Mouse (Mus musculus): ENCODE measurements around the gene Slc43a1.

Slc43a1 gene

DNA sequence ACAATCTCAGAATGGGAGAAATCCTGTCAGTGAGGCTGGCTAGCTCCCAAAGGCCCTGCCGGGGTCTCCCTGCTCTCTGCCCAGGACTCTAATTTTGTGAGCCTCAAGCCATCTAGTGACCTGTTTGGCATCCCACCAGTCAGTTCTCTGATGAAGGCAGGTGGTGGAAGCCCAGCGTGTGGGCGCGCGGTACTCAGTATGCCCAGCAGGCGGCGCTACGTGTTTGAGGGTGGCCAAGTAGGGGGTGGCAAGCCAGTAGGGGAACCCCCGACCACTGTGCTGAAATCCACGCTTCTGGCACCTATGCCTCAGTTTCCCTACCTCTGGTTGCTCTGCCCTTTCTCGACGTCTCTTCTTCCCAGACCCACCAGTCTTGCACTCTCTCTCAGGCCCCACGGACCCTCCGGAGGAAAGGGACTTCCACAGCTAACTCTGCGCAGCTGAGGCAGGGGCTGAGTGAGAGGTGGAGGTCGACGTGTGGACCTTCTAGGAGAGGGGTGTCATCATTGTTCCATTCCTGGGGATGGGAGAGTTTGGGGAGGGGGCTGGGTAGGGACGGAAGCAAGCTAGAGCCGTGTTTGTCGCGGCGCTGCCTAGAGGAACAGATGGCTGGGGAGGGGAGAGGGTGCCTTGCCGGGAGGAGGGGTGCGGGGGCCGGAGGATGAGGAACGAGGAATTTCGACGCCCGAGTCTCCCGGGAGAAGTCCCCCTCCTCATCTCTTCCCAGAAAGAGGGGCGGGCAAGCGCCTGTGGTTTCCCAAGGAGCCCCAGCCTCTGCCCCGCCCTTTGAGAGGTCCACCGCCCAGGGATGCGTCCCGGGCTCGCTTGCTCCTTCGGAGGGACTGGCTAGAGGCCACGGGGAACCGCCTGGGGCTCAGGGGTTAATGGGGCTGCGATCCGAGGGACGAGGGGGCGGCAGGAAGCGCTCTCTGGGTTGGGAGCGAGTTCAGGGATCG is 27.2 kb downstream of the Slc43a1 start:
- in situ Hi-C loops (cut with MboI, MseI) = no loop called here

- in situ Hi-C loops (cut with MboI, MseI) = no loop called here
Observed at GRCm38 (mm10) chr2:84868521-84868943, 29.9 kb downstream of the Slc43a1 start.

DNA sequence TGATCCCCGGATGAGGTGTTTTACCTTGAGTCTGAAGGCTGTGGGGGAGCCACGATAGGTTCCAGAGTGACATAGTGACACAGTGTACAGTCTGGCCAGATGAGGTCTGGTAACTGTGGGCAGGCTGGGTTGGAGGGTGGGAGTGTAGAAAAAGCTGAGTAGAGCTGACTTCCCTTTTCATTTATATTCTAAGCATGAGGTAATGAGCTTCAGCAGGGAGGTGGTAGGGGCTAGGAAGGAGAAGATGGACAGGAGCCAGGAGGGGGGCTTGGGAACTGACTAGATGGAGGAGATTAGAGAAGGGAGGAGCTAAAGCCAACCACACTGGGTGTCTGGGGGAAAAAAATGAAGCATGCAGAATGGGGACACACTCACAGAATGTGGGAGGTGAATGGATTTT is 30.3 kb downstream of the Slc43a1 start:
- in situ Hi-C loops (cut with MboI, MseI) = no loop called here

DNA sequence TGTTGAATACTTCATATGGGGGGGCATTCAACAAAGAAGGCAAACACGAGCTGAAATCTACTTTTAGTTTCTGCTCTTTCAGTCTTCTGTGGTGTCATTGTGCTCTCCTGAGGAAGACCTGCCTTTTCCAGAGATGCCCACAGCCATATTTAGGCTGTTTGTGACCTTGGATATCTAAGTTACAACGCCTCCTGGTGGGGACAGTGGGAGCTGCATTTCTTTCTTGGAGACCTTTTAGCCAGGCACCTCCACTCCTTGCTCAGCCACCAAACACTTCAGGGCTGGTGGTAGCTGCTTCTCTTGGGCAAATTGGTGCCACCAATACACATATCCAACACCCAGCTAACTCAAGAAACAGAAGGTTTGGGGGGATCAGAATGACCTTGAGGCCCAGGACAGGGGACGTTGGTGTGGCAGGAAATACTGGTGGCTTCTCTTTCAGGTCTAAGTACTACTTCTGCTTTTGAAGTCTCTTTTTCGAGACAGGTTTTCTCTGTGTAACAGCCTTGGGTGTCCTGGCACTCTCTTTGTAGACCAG is 32.0 kb downstream of the Slc43a1 start:
- in situ Hi-C loops (cut with MboI, MseI) = no loop called here

GRCm38 (mm10) chr2:84872105-84872716 is 33.6 kb downstream of the Slc43a1 start:
- in situ Hi-C loops (cut with MboI, MseI) = no loop called here

DNA sequence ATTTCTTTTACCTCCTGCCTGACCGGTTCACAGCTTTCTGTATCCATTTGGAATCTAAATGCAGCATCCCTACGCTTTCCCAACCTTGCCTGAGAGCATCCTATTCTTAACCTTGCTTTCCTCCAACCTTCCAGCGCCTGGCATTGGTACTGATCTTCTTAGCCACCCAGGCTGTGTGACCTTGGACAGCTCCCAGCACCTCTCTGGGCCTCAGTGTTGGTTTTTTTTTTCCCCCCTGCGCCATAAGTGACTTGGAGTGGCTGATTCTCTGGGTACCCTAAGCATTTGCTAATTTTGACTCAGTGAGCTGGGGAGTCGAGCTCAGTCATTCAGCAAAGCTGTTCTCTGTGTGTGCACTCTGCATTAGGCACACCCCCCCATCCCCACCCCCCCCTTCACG is 37.2 kb downstream of the Slc43a1 start:
- in situ Hi-C loops (cut with MboI, MseI) = no loop called here

DNA sequence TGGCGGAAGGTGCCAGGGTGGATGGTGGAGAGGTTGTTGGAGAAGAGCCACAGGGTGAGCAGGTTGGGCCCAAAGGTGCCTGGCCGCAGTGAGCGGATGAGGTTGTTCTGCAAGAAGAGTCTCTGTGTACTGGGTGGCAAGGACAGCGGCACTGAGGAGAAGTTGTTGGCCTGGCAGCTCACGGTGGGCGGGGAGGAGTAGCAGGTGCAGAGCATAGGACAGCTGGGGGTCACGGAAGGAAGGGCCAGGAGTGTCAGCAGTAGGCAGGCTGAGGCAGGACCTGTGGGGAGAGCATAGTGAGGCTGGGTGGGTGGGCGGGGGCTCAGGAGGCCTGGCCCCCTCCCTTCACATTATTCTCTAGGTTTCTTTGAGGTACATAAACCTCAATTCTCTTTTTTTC is 41.9 kb downstream of the Slc43a1 start:
- in situ Hi-C loops (cut with MboI, MseI) = no loop called here

- in situ Hi-C loops (cut with MboI, MseI) = no loop called here
Observed at GRCm38 (mm10) chr2:84882606-84883005, 44.0 kb downstream of the Slc43a1 start.

- in situ Hi-C loops (cut with MboI, MseI) = no loop called here
Observed at GRCm38 (mm10) chr2:84883084-84883483, 44.4 kb downstream of the Slc43a1 start.

GRCm38 (mm10) chr2:84883530-84883929 is 44.9 kb downstream of the Slc43a1 start:
- in situ Hi-C loops (cut with MboI, MseI) = no loop called here

GRCm38 (mm10) chr2:84883942-84884341 is 45.3 kb downstream of the Slc43a1 start:
- in situ Hi-C loops (cut with MboI, MseI) = no loop called here

DNA sequence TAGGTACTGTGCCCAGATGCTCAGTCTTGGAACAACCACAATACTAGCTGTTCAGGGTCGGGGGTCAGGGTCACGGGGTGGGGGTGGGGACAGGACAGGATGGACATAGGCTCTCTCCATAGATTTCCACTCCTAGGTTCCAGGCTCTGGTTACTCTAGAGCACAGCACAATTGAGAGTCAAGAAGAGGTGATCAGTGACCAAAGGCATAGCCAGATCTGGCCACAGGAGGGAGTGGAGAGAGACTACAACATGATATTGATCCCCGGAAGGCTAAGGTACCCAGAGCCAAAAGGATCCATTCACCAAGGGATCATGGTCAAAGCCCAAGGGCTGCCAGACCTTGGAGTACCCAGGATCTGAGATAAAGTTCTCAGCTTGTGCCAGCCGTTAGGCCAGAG is 46.0 kb downstream of the Slc43a1 start:
- in situ Hi-C loops (cut with MboI, MseI) = no loop called here

DNA sequence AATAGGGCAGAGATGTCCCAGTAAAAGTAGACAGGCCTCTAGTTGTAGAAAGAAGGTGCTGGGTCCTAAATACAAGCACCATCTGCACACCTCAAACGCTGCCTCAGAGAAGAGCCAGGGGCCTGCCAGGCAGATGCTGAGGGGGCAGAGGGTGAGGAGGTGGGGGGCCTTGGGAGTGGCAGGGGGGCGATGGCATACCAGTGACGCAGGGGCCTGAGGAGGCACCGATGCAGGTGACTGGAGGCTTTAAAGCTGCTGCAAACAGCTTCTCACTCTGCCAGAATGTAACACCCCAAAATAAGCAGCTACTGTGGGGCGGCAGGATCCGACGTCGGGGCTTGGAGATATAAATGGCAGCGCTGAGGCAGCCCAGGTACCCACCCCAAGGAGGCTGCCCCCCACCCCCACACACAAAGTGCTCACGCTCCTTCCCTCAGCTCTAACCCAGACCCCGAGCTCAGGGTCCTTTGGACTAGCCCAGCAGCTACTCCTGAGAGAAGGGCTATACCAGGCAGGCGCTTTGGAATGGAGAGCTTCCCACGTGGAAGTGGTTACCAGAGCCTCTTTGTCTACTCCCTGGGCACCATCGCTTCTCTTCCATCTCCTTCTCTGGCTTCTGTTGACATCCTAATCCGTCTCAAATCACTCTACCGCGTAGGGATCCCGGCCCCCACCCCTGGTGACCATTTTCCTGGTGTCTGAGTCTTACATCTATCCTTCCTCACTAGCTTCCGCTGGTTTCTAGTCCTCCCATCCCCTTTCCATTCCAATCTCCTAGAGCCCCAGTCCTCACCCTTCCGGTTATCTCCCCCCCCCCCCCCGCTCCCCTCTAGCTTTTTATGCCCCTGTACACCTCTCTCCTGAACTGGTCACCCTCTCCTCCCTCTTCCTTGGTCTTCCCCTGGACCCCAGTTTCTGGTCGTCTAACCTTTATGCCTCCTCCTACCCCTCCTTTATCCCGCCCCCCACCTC is 46.7 kb downstream of the Slc43a1 start:
- in situ Hi-C loops (cut with MboI, MseI) = no loop called here

DNA sequence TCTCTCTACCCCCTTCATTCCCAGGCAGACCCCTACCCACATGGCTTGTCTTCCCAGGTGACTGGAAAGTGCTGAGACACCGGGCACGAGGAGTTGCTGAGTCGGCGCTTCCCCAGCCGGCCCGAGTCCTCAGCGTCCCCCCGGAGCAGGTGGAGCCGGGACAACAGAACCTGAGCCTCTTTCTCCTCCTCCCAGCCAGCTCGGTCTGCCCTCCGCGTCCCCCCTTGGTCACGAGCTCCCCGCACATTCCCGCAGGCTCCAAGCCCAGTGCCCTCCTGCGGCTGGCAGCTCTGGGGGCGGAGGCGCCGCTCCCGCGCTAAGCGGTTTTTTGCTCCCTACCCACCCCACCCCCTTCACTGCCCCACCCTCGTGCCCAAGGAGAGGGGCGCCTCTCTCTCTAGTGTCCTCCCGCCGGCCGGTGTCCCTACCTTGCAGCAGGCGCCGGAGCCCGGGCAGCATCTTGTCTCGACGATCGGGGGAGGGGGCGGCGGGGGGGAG is 47.6 kb downstream of the Slc43a1 start, which contains the start of gene Rtn4rl2:
TSS of gene Rtn4rl2 (minus strand) at position 477 of the 498 bp plus-strand sequence.
- in situ Hi-C loops (cut with MboI, MseI) = no loop called here

DNA sequence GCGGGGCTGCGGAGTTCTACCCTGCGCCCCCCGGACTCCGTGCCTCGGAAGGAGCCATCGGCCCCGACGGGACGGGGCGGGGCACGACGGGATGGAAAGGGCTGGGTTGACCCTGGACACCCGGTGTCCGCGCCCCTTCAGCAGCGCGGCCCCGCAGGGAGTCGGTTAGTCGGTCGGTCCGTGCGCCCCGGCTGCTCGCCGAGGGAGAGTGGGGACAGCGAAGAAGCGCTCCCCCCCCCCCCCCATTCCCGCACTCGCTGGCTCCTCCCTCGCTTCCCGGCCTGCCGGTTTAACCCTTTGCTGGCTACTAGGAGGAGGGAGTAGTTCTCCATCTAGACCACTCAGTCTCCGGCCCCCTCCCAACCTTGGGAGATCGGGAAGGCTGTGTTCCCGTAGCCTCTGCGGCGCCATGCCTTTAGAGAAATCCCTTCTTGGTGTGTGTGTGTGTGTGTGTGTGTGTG is 48.2 kb downstream of the Slc43a1 start:
- in situ Hi-C loops (cut with MboI, MseI) = no loop called here

DNA sequence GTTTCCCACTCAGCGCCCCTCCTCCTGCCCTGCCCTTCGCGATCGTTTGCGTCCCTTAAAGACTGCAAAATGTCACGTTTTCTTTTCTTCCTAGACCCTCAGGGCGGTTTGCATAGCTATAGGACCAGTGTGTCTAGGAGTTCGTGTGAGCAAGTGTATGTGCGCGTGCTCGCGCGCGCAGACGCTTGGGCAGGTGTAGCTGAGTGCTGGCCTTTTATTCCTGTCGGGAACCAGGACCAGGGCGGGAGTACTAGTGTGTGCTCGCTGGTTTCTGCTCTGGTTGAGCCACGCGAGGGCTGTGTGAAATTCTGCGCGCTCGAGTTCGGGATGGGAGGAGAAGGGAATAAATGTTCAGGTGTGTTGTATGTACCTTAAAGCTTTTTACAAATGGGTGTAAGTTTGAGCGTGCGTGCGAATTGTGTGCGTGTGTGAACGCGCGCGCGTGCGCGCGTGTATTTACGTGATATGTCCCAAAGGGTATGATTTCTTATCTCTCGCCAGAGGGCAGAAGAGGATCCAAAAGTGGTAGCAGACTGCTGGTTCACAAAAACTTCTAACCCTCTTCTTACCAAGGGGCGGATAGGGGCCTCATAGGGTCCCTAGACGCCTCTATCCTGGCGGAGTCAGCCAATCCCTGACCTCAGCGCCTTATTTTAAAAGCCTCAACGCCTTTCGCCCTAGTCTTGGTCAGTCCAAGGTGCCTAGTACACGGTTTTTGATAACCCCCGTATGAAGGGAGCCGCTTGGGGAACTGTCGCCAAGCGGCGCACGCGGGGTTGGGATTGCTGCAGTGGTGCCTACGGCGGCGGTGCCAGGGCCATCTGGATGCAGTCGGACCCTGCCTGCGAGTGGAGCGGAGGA is 49.0 kb downstream of the Slc43a1 start:
- in situ Hi-C loops (cut with MboI, MseI) = no loop called here

DNA sequence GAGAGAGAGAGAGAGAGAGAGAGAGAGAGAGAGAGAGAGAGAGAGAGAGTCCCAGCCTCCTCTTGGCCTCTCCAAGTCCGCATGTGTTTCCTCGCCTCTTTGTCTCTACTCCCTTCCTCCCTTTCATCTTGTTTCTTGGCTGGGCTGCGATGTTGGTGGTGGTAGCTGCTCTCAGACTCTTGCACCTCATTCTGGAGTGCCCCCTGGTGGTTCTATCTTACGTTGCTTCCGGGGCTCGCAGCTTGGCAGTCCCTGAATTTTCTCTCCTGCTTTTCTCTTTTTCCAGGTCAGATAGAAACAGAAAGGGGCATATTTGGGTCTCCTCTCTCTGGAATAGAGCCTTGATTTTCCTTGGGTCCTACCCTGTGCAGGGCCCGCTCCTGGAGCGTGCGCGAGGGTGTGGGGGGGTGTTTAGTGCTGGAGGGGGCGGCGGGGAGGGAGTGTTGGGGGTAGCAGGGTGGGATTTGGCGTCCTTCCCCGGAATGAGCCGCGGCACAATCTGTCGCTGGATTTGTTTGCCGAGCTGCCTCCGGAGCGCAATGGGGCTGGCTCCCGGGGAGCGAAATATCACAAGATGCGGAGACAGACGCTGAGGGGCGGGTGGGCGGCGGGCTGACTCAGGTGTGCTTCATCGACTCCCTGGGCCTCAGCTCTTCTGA is 50.1 kb downstream of the Slc43a1 start:
- in situ Hi-C loops (cut with MboI, MseI) = no loop called here

GRCm38 (mm10) chr2:84889316-84890044 is 50.8 kb downstream of the Slc43a1 start:
- in situ Hi-C loops (cut with MboI, MseI) = no loop called here

- in situ Hi-C loops (cut with MboI, MseI) = no loop called here
Observed at GRCm38 (mm10) chr2:84890045-84890340, 51.3 kb downstream of the Slc43a1 start.

Data from T-helper 17 cell (primary cell).